Mouse (Mus musculus) stomach, postnatal 0 days (tissue): ENCODE data around the gene Ryr2. TPM values are rescaled to one million over a fixed set of nuclear protein-coding genes. Genes with fewer than 3 reads are reported as not detected.

Source experiments
- ATAC-seq: fragments of 200-750 bp; cut with Nextera tagmentation; 2 replicates; pipeline ENCODE4 v1.8.0; 2017; ENCODE audit not compliant: low FRiP score, low TSS enrichment
- DNase-seq: peaks from one replicate; pipeline ENCODE4 v3.0.0-alpha.2; 2016; ENCODE audit warnings: low spot score
- H3K27ac ChIP-seq: fragments of 300-500 bp; sonication (generic); replicated peaks from 2 replicates; pipeline ENCODE4 v1.5.1; 2014; ENCODE audit warnings: mild to moderate bottlenecking, control low read depth
- H3K27me3 ChIP-seq: fragments of 300-500 bp; sonication (generic); 2 replicates; pipeline ENCODE4 v1.6.1; 2014; ENCODE audit warnings: low read length; ENCODE audit not compliant: control insufficient read depth, insufficient read depth
- H3K36me3 ChIP-seq: fragments of 300-500 bp; sonication (generic); 2 replicates; pipeline ENCODE4 v1.6.1; 2014; ENCODE audit warnings: low read length, mixed read lengths; ENCODE audit not compliant: control insufficient read depth, insufficient read depth
- H3K4me1 ChIP-seq: fragments of 300-500 bp; sonication (generic); replicated peaks from 2 replicates; pipeline ENCODE4 v1.6.1; 2014; ENCODE audit warnings: antibody characterized with exemption; ENCODE audit not compliant: control insufficient read depth, insufficient read depth
- H3K4me2 ChIP-seq: fragments of 300-500 bp; sonication (generic); replicated peaks from 2 replicates; pipeline ENCODE4 v1.6.1; 2014; ENCODE audit warnings: low read depth, mild to moderate bottlenecking, control low read depth, moderate library complexity
- H3K4me3 ChIP-seq: fragments of 300-500 bp; sonication (generic); 2 replicates; pipeline ENCODE4 v1.5.1; 2014; ENCODE audit warnings: low read depth, low read length, control low read depth
- H3K9ac ChIP-seq: fragments of 300-500 bp; sonication (generic); 2 replicates; pipeline ENCODE4 v1.6.1; 2014; ENCODE audit warnings: mild to moderate bottlenecking, low read length, control low read depth, mixed read lengths
- H3K9me3 ChIP-seq: fragments of 300-500 bp; sonication (generic); 2 replicates; pipeline ENCODE4 v1.6.1; 2016; ENCODE audit warnings: low read length; ENCODE audit not compliant: control insufficient read depth
- CTCF ChIP-seq: IDR thresholded peaks from 2 replicates; pipeline ENCODE4 v1.5.1; 2016; ENCODE audit warnings: antibody characterized with exemption, low read depth, mild to moderate bottlenecking, moderate library complexity
- EP300 ChIP-seq: optimal IDR thresholded peaks from 2 replicates; pipeline ENCODE3; 2016; ENCODE audit warnings: antibody characterized with exemption
- WGBS: fragments of 180-500 bp; shearing (Covaris S2); extraction: QIAGEN DNeasy Blood & Tissue Kit; methylation state at CpG from one replicate; pipeline ENCODE4 v1.1.7; 2014; 5-methylcytosine and 5-hydroxymethylcytosine counted together
- polyA plus RNA-seq: library from polyadenylated mRNA; unstranded; fragments of >200 nt; fragmentation: Nextera tagmentation; extraction: Ambion mirVana; gene quantifications from 2 replicates; pipeline ENCODE4 v1.2.1, GENCODE M21; 2015

The Ryr2 gene
- polyA plus RNA-seq, 1 experiment from 2014 or later, result 0.61 TPM

GRCm38 (mm10) chr13:12114816-12115215, 8.1 kb upstream of the Ryr2 start:
- no peak overlapping the region for H3K4me3 ChIP-seq
- 83% methylated on average over 1 of the region's 1 CpGs for WGBS
- no peak overlapping the region for H3K9ac ChIP-seq
- H3K4me2 ChIP-seq, result no peak overlapping the region
- TF ChIP-seq CTCF (no peak), EP300 (no peak)
- no peaks in the 10 kb centered on the region for H3K27me3 ChIP-seq
- no peaks in the 10 kb centered on the region for H3K4me1 ChIP-seq
- H3K27ac ChIP-seq, result no peak overlapping the region
- DNase-seq, result no peak
- no peaks in the 10 kb centered on the region for H3K36me3 ChIP-seq
- H3K9me3 ChIP-seq, result no peaks in the 10 kb centered on the region
- ATAC-seq, result no peak

GRCm38 (mm10) chr13:12108955-12109354, 2.2 kb upstream of the Ryr2 start:
- DNase-seq, result no peak
- TF ChIP-seq EP300, result no peak
- no peak for TF ChIP-seq CTCF
- H3K4me3 ChIP-seq, result no peak overlapping the region

GRCm38 (mm10) chr13:12105830-12106628, 716 bp downstream of the Ryr2 start:
- peak overlapping the region; percentile 58 for H3K4me3 ChIP-seq
- H3K4me1 ChIP-seq, result no peaks in the 10 kb centered on the region
- no peaks in the 10 kb centered on the region for H3K9me3 ChIP-seq
- peak overlapping the region; percentile 91 for H3K4me2 ChIP-seq
- WGBS, result under 1% methylated on average over 57 of the region's 67 CpGs
- no peak overlapping the region for H3K27ac ChIP-seq
- ATAC-seq, result peak; percentile 46; the same call in 1 of the 2 replicates
- peaks cover 8% of the 10 kb centered on the region; the same call in 1 of the 2 replicates for H3K27me3 ChIP-seq
- TF ChIP-seq CTCF (no peak; the same call in 1 of the 2 replicates), EP300 (no peak)
- no peaks in the 10 kb centered on the region for H3K36me3 ChIP-seq
- peak overlapping the region; percentile 62 for H3K9ac ChIP-seq
- peak; percentile 32 for DNase-seq

More at GRCm38 (mm10) chr13:12108955-12109354, 2.2 kb upstream of the Ryr2 start:
- Histone ChIP-seq H3K4me1 (no peaks in the 10 kb centered on the region), H3K9ac (no peak overlapping the region), H3K36me3 (no peaks in the 10 kb centered on the region), H3K9me3 (no peaks in the 10 kb centered on the region), H3K27me3 (peaks cover 8% of the 10 kb centered on the region; the same call in 1 of the 2 replicates), H3K4me2 (no peak overlapping the region), H3K27ac (no peak overlapping the region)
- WGBS, result 88% methylated on average over 1 of the region's 1 CpGs
- no peak for ATAC-seq

GRCm38 (mm10) chr13:12105231-12105829, 1.4 kb downstream of the Ryr2 start:
- Histone ChIP-seq H3K4me1 (no peaks in the 10 kb centered on the region), H3K4me2 (peak overlapping the region; percentile 91), H3K27ac (no peak overlapping the region), H3K36me3 (no peaks in the 10 kb centered on the region), H3K4me3 (peak overlapping the region; percentile 58), H3K9ac (peak overlapping the region; percentile 8; the same call in 1 of the 2 replicates), H3K9me3 (no peaks in the 10 kb centered on the region), H3K27me3 (peaks cover 8% of the 10 kb centered on the region; the same call in 1 of the 2 replicates)
- WGBS, result 7% methylated on average over 17 of the region's 17 CpGs
- ATAC-seq, result no peak
- TF ChIP-seq CTCF (no peak), EP300 (no peak)
- DNase-seq, result no peak

GRCm38 (mm10) chr13:12104318-12104717, 2.4 kb downstream of the Ryr2 start:
- WGBS, result 42% methylated on average over 1 of the region's 1 CpGs

More at GRCm38 (mm10) chr13:12104318-12104717, 2.4 kb downstream of the Ryr2 start:
- Histone ChIP-seq H3K27me3 (peaks cover 8% of the 10 kb centered on the region; the same call in 1 of the 2 replicates), H3K9ac (no peak overlapping the region), H3K9me3 (no peaks in the 10 kb centered on the region), H3K36me3 (no peaks in the 10 kb centered on the region), H3K4me3 (no peak overlapping the region), H3K4me2 (no peak overlapping the region), H3K4me1 (no peaks in the 10 kb centered on the region), H3K27ac (no peak overlapping the region)
- no peak for TF ChIP-seq CTCF
- TF ChIP-seq EP300, result no peak
- DNase-seq, result no peak
- no peak for ATAC-seq
